Mouse (Mus musculus): ENCODE measurements at regions not wholly inside any gene's neighbourhood (a gene's known extent, or its start where the extent isn't known, plus 50 kb on each side); places are given as distances from the start of the nearest gene placed in this dataset.
"Not testable (repeated sequence)": the region's sequence is repeated elsewhere in the genome, so short reads cannot be mapped to it uniquely, and the experiment has no call there.

DNA sequence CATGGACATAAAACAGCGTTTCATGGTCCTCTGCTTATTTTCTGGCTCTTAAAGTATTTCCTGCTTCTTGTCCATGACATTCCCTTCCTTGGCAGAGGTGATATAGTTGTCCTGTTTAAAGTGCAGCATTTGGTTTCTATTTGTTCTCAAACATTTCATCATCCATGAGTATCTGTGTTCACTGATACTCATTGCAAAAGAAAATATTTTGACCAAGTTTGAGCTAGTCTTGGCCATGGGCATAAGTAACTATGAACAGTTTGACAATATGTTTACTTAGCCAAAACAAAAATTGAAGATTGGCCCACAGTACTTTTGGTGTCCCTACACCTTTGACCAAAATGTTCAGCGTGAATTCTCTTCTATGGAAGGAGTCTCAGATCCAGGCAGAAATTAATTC, 58.7 kb upstream of the 2310057J18Rik start:
- not testable (repeated sequence) for DNase-seq (ENCODE audit: low spot score)

DNA sequence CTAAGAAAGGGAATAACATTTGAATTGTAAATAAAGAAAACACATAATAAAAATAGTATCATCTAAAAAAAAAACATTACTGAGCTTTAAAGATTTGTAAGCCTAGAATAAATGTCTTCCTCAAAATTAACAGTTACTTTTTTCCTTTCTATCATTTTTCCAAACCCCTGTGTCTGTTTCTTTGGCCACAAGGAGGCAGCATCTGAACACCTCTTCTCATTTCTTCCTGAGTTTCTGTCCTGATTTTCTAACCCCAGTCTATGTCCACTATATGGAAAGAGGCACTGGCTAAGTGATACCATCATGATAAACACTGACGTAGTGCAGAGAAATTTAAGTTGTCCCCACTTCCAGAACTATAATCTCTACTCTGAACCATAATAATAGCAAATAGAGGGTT, 55.8 kb upstream of the Soga3 start:
- DNase-seq (ENCODE audit: low spot score), result peak; percentile 51

Measured in layer of hippocampus, adult 11-12 months (tissue).